Mouse (Mus musculus) right cerebral cortex, postnatal 10 days (tissue): ENCODE results near the gene Cd164l2.

Experiments used
- DNase-seq, 2 experiments: peaks; one replicate each; pipeline ENCODE4 v3.0.0; 2021; ENCODE audit warnings: low spot score in 2 of 2

Cd164l2 gene

GRCm38 (mm10) chr4:133256820-133257219 is 44.9 kb downstream of the Cd164l2 start:
- DNase-seq, result no peak

- no peak for DNase-seq
These were observed 45.3 kb downstream of the Cd164l2 start for GRCm38 (mm10) chr4:133257230-133257629.

- no peak for DNase-seq
These were observed 46.0 kb downstream of the Cd164l2 start for GRCm38 (mm10) chr4:133257798-133258408.

GRCm38 (mm10) chr4:133261641-133262374 is 49.9 kb downstream of the Cd164l2 start:
- no peak for DNase-seq

GRCm38 (mm10) chr4:133262375-133262765 is 50.4 kb downstream of the Cd164l2 start:
- no peak for DNase-seq

DNA sequence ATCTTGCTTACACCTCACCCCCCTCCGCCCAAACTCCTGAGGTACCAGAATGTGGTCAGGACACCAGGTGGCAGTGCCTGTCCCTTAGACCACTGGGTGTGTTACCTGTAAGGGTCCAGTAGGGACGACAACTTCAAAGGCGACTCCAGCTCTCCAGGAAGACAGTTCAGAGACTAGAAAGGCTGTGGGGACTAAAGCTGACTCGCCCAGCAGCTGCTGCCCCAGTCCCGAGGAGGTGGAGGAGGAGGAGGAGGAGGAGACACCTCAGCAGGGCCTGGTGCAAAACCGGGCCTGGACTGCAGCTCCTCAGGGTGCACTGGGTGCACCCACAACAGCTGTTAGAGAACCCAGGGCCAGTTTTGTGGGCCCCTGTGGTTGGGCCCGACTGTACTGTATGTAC is 51.0 kb downstream of the Cd164l2 start, which contains the start of gene Sytl1:
TSS of gene Sytl1 (minus strand) at position 232 of the 400 bp plus-strand sequence.
- DNase-seq, result no peak

DNA sequence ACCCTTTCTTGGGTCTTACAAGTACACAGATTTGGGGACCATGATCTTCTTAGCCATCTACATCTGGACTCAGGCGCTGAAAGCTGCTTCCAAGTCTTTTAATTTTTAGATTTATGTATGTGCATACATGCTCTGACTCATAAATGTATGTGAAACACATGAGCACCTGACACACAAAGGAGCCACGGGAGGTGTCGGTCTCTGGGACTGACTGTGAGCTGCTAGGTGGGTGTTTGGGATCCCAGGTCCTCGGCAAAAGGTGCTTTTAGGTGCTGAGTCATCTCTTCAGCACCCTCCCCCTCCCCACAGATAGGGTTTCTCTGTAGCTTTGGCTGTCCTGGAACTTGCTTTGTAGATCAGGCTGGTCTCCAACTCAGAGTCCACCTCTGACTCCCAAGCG is 51.8 kb downstream of the Cd164l2 start:
- DNase-seq, result no peak

DNA sequence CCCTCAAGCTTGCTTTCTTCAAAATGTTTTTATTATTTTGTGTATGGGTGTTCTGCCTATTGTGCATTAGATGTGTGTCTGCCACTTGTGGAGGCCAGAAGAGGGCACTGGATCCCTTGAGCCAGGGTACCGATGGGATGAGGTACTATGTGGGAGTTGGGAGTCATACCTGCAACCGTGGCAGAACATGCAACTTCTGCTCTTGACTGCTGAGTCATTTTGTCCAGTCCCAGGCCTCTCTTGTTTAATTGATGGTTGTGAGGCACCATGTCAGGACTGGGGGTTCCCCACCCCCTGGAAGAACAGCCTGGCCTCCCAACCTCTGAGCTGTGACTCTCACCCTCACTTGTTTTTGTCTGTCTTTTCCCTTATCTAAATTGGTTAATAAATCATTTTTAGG is 52.6 kb downstream of the Cd164l2 start:
- DNase-seq, result no peak

GRCm38 (mm10) chr4:133265297-133265696 is 53.4 kb downstream of the Cd164l2 start:
- DNase-seq, result no peak

GRCm38 (mm10) chr4:133265759-133266158 is 53.8 kb downstream of the Cd164l2 start:
- no peak for DNase-seq

DNA sequence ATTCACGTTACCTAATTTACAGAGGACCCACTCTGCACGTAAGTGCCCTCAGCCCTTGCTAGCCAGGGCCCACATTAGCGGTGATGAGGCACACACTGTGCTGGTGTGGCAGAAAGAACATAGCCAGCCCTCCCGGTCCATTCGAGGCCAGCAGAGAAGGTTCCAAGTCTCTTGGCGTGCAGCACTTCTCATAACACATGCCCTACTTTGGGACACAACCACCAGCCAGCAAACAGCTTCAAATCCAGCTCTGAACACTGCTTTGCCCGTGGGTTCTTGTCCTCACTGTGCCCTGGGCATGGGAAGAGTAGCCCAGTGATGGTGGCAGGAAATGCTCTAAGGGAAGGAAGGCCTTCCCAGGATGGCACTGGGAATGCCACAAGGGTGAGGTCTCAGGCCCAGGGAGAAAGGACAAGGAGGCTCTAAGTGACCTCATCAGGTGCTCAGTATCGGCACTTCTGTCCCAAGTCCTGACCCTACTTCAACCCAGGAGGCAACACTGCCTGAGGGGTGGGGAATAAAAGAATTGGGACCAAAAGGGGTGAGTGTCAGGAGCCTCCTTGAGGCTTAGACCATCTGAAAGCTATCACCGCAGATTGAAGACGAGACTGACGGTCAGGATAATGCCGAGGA is 54.4 kb downstream of the Cd164l2 start:
- DNase-seq, result no peak

DNA sequence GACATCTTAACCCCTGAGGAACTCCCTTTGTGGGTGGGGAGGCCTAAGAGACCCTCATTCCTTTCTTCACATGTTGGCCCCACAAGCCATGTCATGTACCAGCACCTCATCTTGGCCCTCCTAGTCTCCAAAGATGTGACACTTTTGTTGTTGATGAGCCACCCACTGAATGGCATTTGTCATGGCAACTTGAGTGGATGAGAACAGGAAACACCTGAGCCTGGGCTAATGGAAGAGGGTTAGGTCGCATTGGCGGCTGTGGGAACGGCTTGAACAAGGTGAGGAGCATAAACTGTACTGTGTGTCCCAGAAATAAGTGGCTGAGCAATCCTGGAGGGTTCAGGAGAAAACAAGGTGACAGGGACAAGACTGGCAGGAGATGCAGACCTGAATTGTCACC is 57.0 kb downstream of the Cd164l2 start:
- no peak for DNase-seq

DNA sequence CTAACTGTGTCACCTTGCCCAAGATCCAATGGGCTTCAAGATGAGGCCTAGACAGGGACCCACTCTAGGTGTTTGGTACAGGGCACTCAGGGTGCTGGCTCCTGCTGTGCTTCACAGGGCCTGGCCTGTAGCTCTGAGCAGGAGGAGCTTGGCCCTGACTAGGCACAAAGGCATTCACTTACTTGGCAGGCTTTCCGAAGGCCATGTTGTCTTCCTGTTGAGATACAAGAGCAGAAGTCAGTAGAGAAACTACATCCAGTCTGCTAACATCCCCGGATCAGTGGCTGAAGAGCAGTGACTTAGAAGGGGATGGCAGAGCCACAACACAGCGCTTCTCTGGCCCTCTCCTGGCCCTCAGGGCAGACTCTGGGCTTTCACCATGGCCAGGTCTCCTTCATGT is 57.7 kb downstream of the Cd164l2 start:
- DNase-seq, result no peak

- no peak for DNase-seq
These were observed 59.0 kb downstream of the Cd164l2 start for GRCm38 (mm10) chr4:133270929-133271328.
